Mouse (Mus musculus) megakaryocyte, adult 5-6 weeks (primary cell): ENCODE results near the gene Zc3h14. TPM values are rescaled to one million over a fixed set of nuclear protein-coding genes. Genes with fewer than 3 reads are reported as not detected.

ENCODE experiments used
- ATAC-seq: 2 replicates; pipeline ENCODE4 v1.8.0; 2016; ENCODE audit warnings: mild to moderate bottlenecking, inconsistent platforms; ENCODE audit not compliant: poor library complexity, severe bottlenecking
- total RNA-seq, 2 experiments: library from RNA; stranded (forward) in 1 of 2; stranded (reverse) in 1 of 2; fragments of 153-499, 151-499 nt in 1 of 2; fragments of 221-1000, 200-1000 nt in 1 of 2; gene quantifications; 2 replicates each; pipeline versions ENCODE4 v1.2.3 to v1.2.4; 2015 to 2017

Zc3h14 gene
- total RNA-seq, 2 experiments from 2014 or later, result 55.7 to 102 TPM

- no peak for ATAC-seq
Measured at GRCm38 (mm10) chr12:98835466-98835865, 88.7 kb downstream of the Zc3h14 start.

Other genes starting within 250 kb of the Zc3h14 start
- gene Kcnk10, start 168.7 kb upstream of the Zc3h14 start, total RNA-seq (2015), result 0.33 TPM in 1 of 2 replicates, not detected in the other
- 0.11 and 0.37 TPM in 2 replicates for gene Kcnk10, start 168.7 kb upstream of the Zc3h14 start, total RNA-seq (2017)
- 1.9 and 3.4 TPM in 2 replicates for gene Spata7, start 118.8 kb upstream of the Zc3h14 start, total RNA-seq (2015)
- 2.0 and 3.2 TPM in 2 replicates for gene Spata7, start 118.8 kb upstream of the Zc3h14 start, total RNA-seq (2017)
- gene Ptpn21, start 9.6 kb upstream of the Zc3h14 start, total RNA-seq (2015), result 1.7 and 2.7 TPM in 2 replicates
- gene Ptpn21, start 9.6 kb upstream of the Zc3h14 start, total RNA-seq (2017), result 1.1 and 1.6 TPM in 2 replicates
- gene Eml5, start 154.5 kb downstream of the Zc3h14 start, total RNA-seq (2015), result 4.4 and 4.7 TPM in 2 replicates
- 3.9 and 4.6 TPM in 2 replicates for gene Eml5, start 154.5 kb downstream of the Zc3h14 start, total RNA-seq (2017)
- gene Ttc8, start 173.6 kb downstream of the Zc3h14 start, total RNA-seq (2015), result 0.84 TPM in 1 of 2 replicates, not detected in the other
- gene Ttc8, start 173.6 kb downstream of the Zc3h14 start, total RNA-seq (2017), result 0.28 and 0.73 TPM in 2 replicates